Mouse (Mus musculus) lung, adult 2 months (tissue): ENCODE measurements around the gene Il4.

Source experiments
- CTCF ChIP-seq: fragments of 200-500 bp; IDR thresholded peaks from 2 replicates; pipeline ENCODE4 v1.5.1; 2011; ENCODE audit warnings: mild to moderate bottlenecking, low read length, control low read depth; ENCODE audit not compliant: insufficient read depth
- POLR2A ChIP-seq: fragments of 200-500 bp; IDR thresholded peaks from 2 replicates; pipeline ENCODE4 v1.6.1; 2011; ENCODE audit warnings: low read depth, mild to moderate bottlenecking, control low read depth, low read length, borderline replicate concordance; ENCODE audit errors: extremely low read depth

DNA sequence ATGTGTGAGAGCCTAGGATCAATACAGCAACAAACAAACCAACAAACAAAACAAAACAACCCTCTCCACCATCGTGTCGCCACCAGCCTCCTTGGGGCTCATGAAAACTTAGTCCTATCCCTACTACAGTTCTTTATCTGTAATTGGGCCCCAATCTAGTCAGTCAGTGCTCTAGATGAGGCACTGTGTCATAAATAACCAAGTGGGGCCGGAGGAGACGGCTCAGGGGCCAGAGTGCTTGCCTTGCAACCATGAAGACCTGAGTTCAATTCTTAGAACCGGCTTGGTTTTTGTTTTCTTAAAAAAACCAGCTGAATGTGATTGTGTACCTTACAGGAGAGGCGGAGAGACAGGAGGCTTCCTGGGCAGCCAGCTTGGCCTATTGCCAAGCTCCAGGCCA lies 3.3 kb downstream of the Il4 start:
- TF ChIP-seq CTCF (no peak), POLR2A (no peak)
